Mouse (Mus musculus) ES-CJ7 (cell line): ENCODE measurements around the gene Cdk5r2.

Experiments used
- DNase-seq: peaks from one replicate; pipeline ENCODE4 v3.0.0; 2011; ENCODE audit warnings: low read depth, low spot score

The Cdk5r2 gene

GRCm38 (mm10) chr1:74891513-74891912 lies 36.8 kb downstream of the Cdk5r2 start:
- DNase-seq = peak; percentile 80

DNA sequence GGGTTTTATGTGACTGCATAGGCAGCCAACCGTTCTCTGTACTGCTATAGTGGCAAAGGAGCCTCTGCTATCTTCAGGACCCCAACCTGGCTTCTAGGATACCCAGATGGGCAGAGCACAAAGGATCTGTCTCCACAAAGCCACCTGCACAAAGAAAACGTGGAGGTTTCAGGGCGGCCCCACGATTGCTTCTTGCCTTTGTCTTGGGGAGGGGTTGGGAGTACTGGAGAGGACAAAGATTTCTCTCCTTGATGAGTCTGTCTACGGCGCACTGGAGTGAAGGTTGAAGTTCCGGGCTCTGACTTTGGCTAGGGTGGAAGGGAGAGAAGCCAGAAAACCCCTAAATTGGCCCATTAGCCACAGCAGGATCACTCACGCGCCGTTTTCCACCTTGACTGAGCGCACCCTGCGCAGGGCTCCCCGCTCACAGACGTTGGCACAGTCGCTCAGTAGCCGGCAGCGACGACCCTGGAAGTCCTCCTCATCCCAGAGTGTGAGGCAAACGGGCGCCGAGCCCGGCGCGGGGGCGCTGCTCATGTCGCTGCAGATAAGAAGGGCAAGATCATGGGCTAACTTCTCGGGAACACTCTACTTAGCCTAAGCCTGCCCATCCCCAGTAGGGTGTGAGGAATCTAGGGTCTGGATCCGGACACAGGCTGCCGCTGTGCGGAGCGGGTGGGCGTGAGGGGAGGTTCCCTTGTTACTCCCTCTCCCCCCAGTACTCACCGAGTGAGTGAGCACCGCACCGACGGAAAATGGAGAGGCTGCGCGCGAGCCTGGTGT lies 37.8 kb downstream of the Cdk5r2 start:
- no peak for DNase-seq

DNA sequence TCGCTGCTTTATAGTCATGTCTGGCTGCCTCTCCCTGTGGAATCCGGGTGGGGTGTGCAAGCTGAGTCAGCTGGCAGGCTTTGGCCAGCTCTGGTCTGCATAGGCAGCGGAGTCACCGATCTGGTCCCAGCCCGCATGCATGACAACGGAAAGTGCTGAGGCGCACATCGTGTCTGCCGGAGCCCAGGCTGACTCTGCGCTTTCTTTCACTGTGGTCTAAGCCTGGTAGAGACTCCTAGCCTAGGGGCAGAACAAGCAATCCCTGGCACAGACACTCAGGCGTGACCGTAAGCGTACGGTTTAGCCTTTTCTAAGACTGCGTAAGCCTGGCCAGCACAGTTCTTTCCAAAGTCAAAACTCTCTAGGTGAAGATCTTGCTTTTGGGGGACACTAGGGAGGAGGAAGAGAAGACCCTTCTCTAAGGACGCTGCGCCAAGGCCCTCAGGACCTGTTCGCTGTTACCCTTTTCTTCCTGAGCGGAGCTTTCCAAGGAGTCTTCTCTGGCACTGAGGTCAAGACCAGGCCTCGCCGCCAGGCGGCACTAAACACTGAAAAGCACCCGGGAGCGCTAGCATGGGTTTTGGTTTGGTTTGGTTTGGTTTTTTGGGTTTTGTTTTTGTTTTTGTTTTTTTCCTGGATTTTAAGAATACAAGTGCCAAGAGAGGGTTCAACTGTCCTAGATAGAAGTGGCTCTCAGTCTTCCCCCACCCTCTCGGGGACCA lies 38.6 kb downstream of the Cdk5r2 start, which contains the start of gene Cryba2:
Gene Cryba2, minus strand, starts transcription at position 10 of the 722 bp plus-strand sequence.
- DNase-seq = peak; percentile 86

DNA sequence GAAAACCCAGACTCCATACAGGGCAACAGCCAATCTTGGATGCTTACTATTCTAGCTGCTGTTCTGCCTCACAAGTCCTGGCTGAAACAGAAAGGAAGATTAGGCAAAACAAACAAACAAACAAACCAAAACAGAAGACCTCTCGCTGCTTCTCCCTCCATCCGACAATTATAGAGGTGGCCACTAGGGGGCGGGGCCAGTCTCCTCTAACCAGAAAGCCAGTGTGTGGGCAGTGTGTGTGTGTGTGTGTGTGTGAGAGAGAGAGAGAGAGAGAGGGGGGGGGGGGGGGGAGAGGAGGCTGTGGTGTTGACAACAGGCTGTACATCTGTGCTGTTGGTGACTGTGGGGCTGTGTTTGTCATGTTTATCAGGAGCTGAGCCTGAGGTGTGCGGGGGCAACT lies 40.2 kb downstream of the Cdk5r2 start:
- DNase-seq = peak; percentile 74

- no peak for DNase-seq
Measured at GRCm38 (mm10) chr1:74897976-74898375, 43.2 kb downstream of the Cdk5r2 start.

DNA sequence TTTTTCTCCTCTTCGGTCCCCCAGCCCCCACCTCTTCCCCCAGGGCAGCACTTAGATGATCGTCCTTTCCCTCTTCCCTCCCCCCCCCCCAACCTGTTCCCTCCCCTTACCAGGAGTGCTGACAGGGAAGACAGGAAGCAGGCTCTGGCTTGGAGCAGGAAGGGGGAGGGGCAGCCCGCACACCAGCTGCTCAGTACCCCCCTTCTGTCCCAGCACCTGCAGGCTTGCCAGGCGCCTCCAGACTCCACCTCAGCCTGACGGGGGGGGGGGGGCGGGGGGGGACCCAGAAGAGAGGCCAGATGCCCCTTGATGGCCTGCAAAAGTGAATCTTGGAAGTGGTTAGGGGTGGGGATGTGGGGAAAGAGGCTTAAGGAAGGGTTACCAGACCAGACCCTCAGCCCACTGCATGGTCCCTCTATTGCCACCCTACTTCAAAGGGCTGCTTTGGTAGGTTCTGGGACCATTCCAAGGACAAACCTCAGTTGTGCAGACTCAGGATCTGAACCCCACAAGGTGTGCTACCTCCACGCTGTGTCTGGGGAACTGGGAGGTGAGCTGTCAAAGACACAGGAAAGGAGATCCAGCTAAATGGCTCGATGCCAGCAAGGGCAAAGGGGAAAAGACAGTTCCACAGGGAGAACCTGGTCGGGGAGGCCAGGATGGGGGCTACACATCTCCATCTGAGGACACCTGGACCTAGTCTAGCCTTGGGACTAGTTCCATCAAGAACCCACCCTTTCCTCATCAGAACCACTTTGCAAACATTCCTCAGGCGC lies 44.1 kb downstream of the Cdk5r2 start:
- DNase-seq = no peak

GRCm38 (mm10) chr1:74900341-74901285 lies 45.9 kb downstream of the Cdk5r2 start:
- no peak for DNase-seq

GRCm38 (mm10) chr1:74901686-74902085 lies 47.0 kb downstream of the Cdk5r2 start:
- peak; percentile 90 for DNase-seq

- no peak for DNase-seq
Measured at GRCm38 (mm10) chr1:74902191-74902590, 47.5 kb downstream of the Cdk5r2 start.
